Mouse (Mus musculus) myocyte (in vitro differentiated cells): ENCODE measurements at regions not wholly inside any gene's neighbourhood (a gene's known extent, or its start where the extent isn't known, plus 50 kb on each side); places are given as distances from the start of the nearest gene placed in this dataset.

Source experiments
- CEBPB ChIP-seq: IDR thresholded peaks from 2 replicates; pipeline ENCODE4 v1.6.1; 2011; ENCODE audit warnings: mild to moderate bottlenecking, moderate library complexity; ENCODE audit not compliant: poor library complexity, insufficient read depth, severe bottlenecking
- MAX ChIP-seq: IDR thresholded peaks from one replicate; pipeline ENCODE4 v1.6.1; 2011; ENCODE audit warnings: low read depth, mild to moderate bottlenecking, control low read depth
- MYOG ChIP-seq, 3 experiments: IDR thresholded peaks; one replicate each; pipeline ENCODE4 v1.6.1; 2011; ENCODE audit warnings: control low read depth in 2 of 3, low read depth in 2 of 3, mild to moderate bottlenecking in 2 of 3; ENCODE audit not compliant: insufficient read length in 2 of 3, control insufficient read depth in 1 of 3, insufficient read depth in 1 of 3
- POLR2A ChIP-seq: IDR thresholded peaks from one replicate; pipeline ENCODE4 v1.6.1; 2011; ENCODE audit warnings: low read depth, mild to moderate bottlenecking, control low read depth, moderate library complexity; ENCODE audit not compliant: insufficient read length
- TCF12 ChIP-seq: IDR thresholded peaks from one replicate; pipeline ENCODE4 v1.6.1; 2011; ENCODE audit warnings: mild to moderate bottlenecking, control low read depth; ENCODE audit not compliant: poor library complexity, insufficient read depth, severe bottlenecking
- USF1 ChIP-seq: IDR thresholded peaks from one replicate; pipeline ENCODE4 v1.6.1; 2011; ENCODE audit warnings: low read depth, mild to moderate bottlenecking, control low read depth, moderate library complexity

- TF ChIP-seq POLR2A (no peak), USF1 (no peak), MYOG (IDR thresholded peaks at IDR 0.05; ENCODE audit: control insufficient read depth in 1 of 3, insufficient read depth in 1 of 3, insufficient read length in 2 of 3, low read depth in 2 of 3) (no peak), TCF12 (no peak), CEBPB (no peak), MAX (no peak)
These were observed 338.0 kb upstream of the Vrk2 start for GRCm38 (mm10) chr11:26931766-26932165.
